Mouse (Mus musculus) stomach, postnatal 0 days (tissue): Measurements from ENCODE around the gene Fbxo31. TPM values are rescaled to one million over a fixed set of nuclear protein-coding genes. Genes with fewer than 3 reads are reported as not detected.

Experiments
- ATAC-seq: fragments of 200-750 bp; cut with Nextera tagmentation; 2 replicates; pipeline ENCODE4 v1.8.0; 2017; ENCODE audit not compliant: low FRiP score, low TSS enrichment
- DNase-seq: peaks from one replicate; pipeline ENCODE4 v3.0.0-alpha.2; 2016; ENCODE audit warnings: low spot score
- H3K27ac ChIP-seq: fragments of 300-500 bp; sonication (generic); replicated peaks from 2 replicates; pipeline ENCODE4 v1.5.1; 2014; ENCODE audit warnings: mild to moderate bottlenecking, control low read depth
- H3K27me3 ChIP-seq: fragments of 300-500 bp; sonication (generic); 2 replicates; pipeline ENCODE4 v1.6.1; 2014; ENCODE audit warnings: low read length; ENCODE audit not compliant: control insufficient read depth, insufficient read depth
- H3K36me3 ChIP-seq: fragments of 300-500 bp; sonication (generic); 2 replicates; pipeline ENCODE4 v1.6.1; 2014; ENCODE audit warnings: low read length, mixed read lengths; ENCODE audit not compliant: control insufficient read depth, insufficient read depth
- H3K4me1 ChIP-seq: fragments of 300-500 bp; sonication (generic); replicated peaks from 2 replicates; pipeline ENCODE4 v1.6.1; 2014; ENCODE audit warnings: antibody characterized with exemption; ENCODE audit not compliant: control insufficient read depth, insufficient read depth
- H3K4me2 ChIP-seq: fragments of 300-500 bp; sonication (generic); replicated peaks from 2 replicates; pipeline ENCODE4 v1.6.1; 2014; ENCODE audit warnings: low read depth, mild to moderate bottlenecking, control low read depth, moderate library complexity
- H3K4me3 ChIP-seq: fragments of 300-500 bp; sonication (generic); 2 replicates; pipeline ENCODE4 v1.5.1; 2014; ENCODE audit warnings: low read depth, low read length, control low read depth
- H3K9ac ChIP-seq: fragments of 300-500 bp; sonication (generic); 2 replicates; pipeline ENCODE4 v1.6.1; 2014; ENCODE audit warnings: mild to moderate bottlenecking, low read length, control low read depth, mixed read lengths
- H3K9me3 ChIP-seq: fragments of 300-500 bp; sonication (generic); 2 replicates; pipeline ENCODE4 v1.6.1; 2016; ENCODE audit warnings: low read length; ENCODE audit not compliant: control insufficient read depth
- CTCF ChIP-seq: IDR thresholded peaks from 2 replicates; pipeline ENCODE4 v1.5.1; 2016; ENCODE audit warnings: antibody characterized with exemption, low read depth, mild to moderate bottlenecking, moderate library complexity
- EP300 ChIP-seq: optimal IDR thresholded peaks from 2 replicates; pipeline ENCODE3; 2016; ENCODE audit warnings: antibody characterized with exemption
- WGBS: fragments of 180-500 bp; shearing (Covaris S2); extraction: QIAGEN DNeasy Blood & Tissue Kit; methylation state at CpG from one replicate; pipeline ENCODE4 v1.1.7; 2014; 5-methylcytosine and 5-hydroxymethylcytosine counted together
- polyA plus RNA-seq: library from polyadenylated mRNA; unstranded; fragments of >200 nt; fragmentation: Nextera tagmentation; extraction: Ambion mirVana; gene quantifications from 2 replicates; pipeline ENCODE4 v1.2.1, GENCODE M21; 2015

Gene Fbxo31
- polyA plus RNA-seq, 1 experiment from 2014 or later: 10.0 TPM

- no peak overlapping the region for H3K4me3 ChIP-seq
- DNase-seq: no peak
- H3K9ac ChIP-seq: no peak overlapping the region
- 0 out of 2 replicates have a peak, but pooled peaks cover 3% of the 10 kb centered on the region for H3K4me1 ChIP-seq
- TF ChIP-seq CTCF (no peak), EP300 (no peak)
- 0 out of 2 replicates have a peak, but pooled peaks cover 6% of the 10 kb centered on the region for H3K36me3 ChIP-seq
- H3K27me3 ChIP-seq: no peaks in the 10 kb centered on the region
- no peaks in the 10 kb centered on the region for H3K9me3 ChIP-seq
- no peak for ATAC-seq
- 69% methylated on average over 16 of the region's 16 CpGs for WGBS
- no peak overlapping the region for H3K4me2 ChIP-seq
- 0 out of 2 replicates have a peak overlapping the region, but pooled peaks have one; percentile 13 for H3K27ac ChIP-seq
These were observed 16.8 kb downstream of the Fbxo31 start for GRCm38 (mm10) chr8:121561636-121562345.

GRCm38 (mm10) chr8:121560432-121561100 lies 18.0 kb downstream of the Fbxo31 start:
- H3K4me1 ChIP-seq: 0 out of 2 replicates have a peak, but pooled peaks cover 3% of the 10 kb centered on the region
- H3K4me3 ChIP-seq: no peak overlapping the region
- DNase-seq: no peak
- H3K36me3 ChIP-seq: peaks cover 6% of the 10 kb centered on the region; the same call in 1 of the 2 replicates
- H3K27ac ChIP-seq: no peak overlapping the region
- H3K9me3 ChIP-seq: no peaks in the 10 kb centered on the region
- TF ChIP-seq CTCF (no peak), EP300 (no peak)
- no peak overlapping the region for H3K4me2 ChIP-seq
- no peaks in the 10 kb centered on the region for H3K27me3 ChIP-seq
- H3K9ac ChIP-seq: no peak overlapping the region
- 94% methylated on average over 7 of the region's 7 CpGs for WGBS
- ATAC-seq: no peak

DNA sequence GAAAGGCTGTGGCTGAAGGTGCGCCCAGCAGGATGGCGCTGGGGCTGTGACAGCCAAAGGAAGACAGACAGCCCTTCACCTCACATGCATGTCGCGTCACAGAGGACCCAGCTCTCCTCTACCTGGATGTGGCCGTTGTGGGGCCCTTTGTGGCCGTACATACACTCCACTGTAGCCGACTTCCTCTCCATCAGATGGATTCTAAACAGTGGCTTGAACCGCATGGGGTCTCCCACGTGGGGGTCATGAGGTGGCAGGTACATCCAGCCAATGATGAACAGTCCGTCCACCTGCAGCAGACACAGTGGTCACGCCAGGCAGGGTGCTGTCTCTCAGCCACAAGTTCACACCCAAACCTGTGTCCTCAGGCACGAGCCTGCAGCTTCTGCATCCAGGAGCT lies 18.8 kb downstream of the Fbxo31 start:
- DNase-seq: no peak
- Histone ChIP-seq H3K36me3 (peaks cover 6% of the 10 kb centered on the region; the same call in 1 of the 2 replicates), H3K27ac (no peak overlapping the region), H3K4me2 (no peak overlapping the region), H3K9ac (no peak overlapping the region), H3K27me3 (no peaks in the 10 kb centered on the region), H3K4me3 (no peak overlapping the region), H3K4me1 (0 out of 2 replicates have a peak, but pooled peaks cover 3% of the 10 kb centered on the region), H3K9me3 (no peaks in the 10 kb centered on the region)
- TF ChIP-seq EP300 (no peak), CTCF (no peak)
- 94% methylated on average over 12 of the region's 12 CpGs for WGBS
- ATAC-seq: no peak

DNA sequence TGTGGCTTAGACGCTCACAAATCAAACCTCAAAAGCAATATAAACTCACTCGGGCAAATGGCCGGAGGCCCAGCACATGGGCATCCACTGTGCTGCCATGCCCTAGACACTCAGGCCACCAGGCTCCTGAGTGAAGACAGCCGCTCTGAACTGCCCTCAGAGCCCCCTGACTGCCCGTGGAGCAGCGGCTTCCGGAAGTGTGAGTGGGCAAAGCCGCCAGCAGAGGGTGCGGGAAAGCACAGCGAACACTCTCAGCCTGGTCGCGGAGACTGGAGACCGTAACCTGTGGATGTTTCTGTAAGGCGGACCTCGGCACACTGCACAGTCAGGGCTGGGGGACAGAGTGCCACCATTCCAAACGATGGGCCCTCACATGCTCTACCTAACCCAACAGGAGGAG lies 20.1 kb downstream of the Fbxo31 start:
- peaks cover 8% of the 10 kb centered on the region; the same call in 1 of the 2 replicates for H3K36me3 ChIP-seq
- H3K27me3 ChIP-seq: no peaks in the 10 kb centered on the region
- H3K9ac ChIP-seq: no peak overlapping the region
- TF ChIP-seq CTCF (no peak), EP300 (no peak)
- no peak overlapping the region for H3K27ac ChIP-seq
- H3K4me1 ChIP-seq: 0 out of 2 replicates have a peak, but pooled peaks cover 3% of the 10 kb centered on the region
- H3K4me3 ChIP-seq: no peak overlapping the region
- DNase-seq: no peak
- no peaks in the 10 kb centered on the region for H3K9me3 ChIP-seq
- WGBS: 90% methylated on average over 16 of the region's 16 CpGs
- no peak overlapping the region for H3K4me2 ChIP-seq
- ATAC-seq: no peak

DNA sequence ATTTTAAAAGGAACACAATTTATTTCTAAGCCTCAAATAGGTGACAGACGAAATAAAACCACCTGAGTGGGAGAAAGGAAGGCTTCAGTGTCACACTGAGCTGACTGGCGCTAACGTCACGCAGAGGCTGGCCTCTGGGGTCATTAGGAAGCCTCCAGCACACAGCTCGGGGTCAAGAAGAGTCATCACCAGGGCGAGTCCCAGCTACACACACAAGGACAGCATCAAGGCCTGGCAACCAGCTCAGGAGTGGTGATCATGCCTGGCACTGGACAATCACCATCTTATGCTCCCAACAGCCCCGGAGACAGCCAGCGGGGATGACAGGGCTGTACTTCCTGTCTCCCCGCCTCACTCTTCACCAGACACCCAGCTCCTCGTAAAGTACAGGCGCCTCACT lies 20.9 kb downstream of the Fbxo31 start:
- no peaks in the 10 kb centered on the region for H3K9me3 ChIP-seq
- peaks cover 8% of the 10 kb centered on the region; the same call in 1 of the 2 replicates for H3K36me3 ChIP-seq
- H3K4me1 ChIP-seq: no peaks in the 10 kb centered on the region
- TF ChIP-seq CTCF: no peak
- no peak for TF ChIP-seq EP300
- no peak overlapping the region for H3K4me2 ChIP-seq
- 89% methylated on average over 11 of the region's 11 CpGs for WGBS
- H3K27me3 ChIP-seq: no peaks in the 10 kb centered on the region
- no peak for ATAC-seq
- no peak for DNase-seq
- no peak overlapping the region for H3K27ac ChIP-seq
- no peak overlapping the region for H3K9ac ChIP-seq
- H3K4me3 ChIP-seq: no peak overlapping the region
